In the genomic region with DNA sequence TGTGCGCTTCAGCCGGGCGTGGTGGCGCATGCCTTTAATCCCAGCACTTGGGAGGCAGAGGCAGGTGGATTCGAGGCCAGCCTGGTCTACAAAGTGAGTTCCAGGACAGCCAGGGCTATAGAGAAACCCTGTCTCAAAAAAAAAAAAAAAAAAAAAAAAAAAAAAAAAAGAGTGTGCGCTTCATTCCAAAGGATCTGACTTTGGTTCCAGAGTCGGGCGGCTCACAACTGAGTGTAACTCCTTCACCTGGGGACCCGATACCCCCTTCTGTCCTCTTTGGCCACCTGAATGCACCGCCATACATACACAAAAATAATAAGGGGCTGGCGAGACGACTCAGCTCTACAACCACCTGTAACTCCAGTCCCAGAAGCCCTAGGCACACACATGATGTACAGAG, we compare ENCODE assay signal across 1 mouse cellular context.
A peak's percentile ranks its signal among the peaks of the same experiment; 100 is the strongest.
TF ChIP-seq lines count a peak whose summit lies in the region.

No protein-coding gene starts in this region.

TF ChIP-seq in MEL, 35 proteins besides CTCF, POLR2A, EP300 and RAD21:
- TF ChIP-seq ZNF384 (IDR thresholded peaks at IDR 0.05; ENCODE audit: low read depth, low read length): peak; percentile 81; the same call in 1 of the 2 replicates
